22 mouse cellular contexts compared by ENCODE assay signal in genomic region chr6:17295116-17295515, GRCm38 (mm10). TPM values are rescaled to one million over a fixed set of nuclear protein-coding genes. Genes with fewer than 3 reads are reported as not detected.
"Had no signal": no experiment of that assay in that cellular context is flagged by ENCODE, and none has a peak within 500 bp of the region (broad histone marks: within the 10 kb centered on the region; RNA-seq: fewer than 3 reads in every experiment).

No protein-coding gene starts in this region.

- ATAC-seq: lung, postnatal 0 days; midbrain, embryonic 13.5 days; midbrain, embryonic 15.5 days had no signal

- H3K27ac ChIP-seq: lung, embryonic 15.5 days; macrophage; midbrain, embryonic 13.5 days; midbrain, embryonic 15.5 days; neural tube, embryonic 13.5 days; neural tube, embryonic 15.5 days; stomach, embryonic 15.5 days; stomach, postnatal 0 days had no signal

- H3K4me3 ChIP-seq: lung, embryonic 15.5 days; megakaryocyte, embryonic 14.5 days; midbrain, embryonic 13.5 days; midbrain, embryonic 15.5 days; myocyte; neural tube, embryonic 13.5 days; neural tube, embryonic 15.5 days; stomach, embryonic 15.5 days had no signal

- H3K4me1 ChIP-seq: lung, embryonic 15.5 days; midbrain, embryonic 15.5 days; neural tube, embryonic 13.5 days; neural tube, embryonic 15.5 days; stomach, embryonic 15.5 days had no signal

- H3K36me3 ChIP-seq: lung, embryonic 15.5 days; midbrain, embryonic 13.5 days; midbrain, embryonic 15.5 days; neural tube, embryonic 13.5 days; neural tube, embryonic 15.5 days; stomach, embryonic 15.5 days had no signal

- DNase-seq: lung, adult 2 months; lung, postnatal 14 days; lung, postnatal 36 days; retina, postnatal 1 day; right cerebral cortex, adult 18-20 months; right cerebral cortex, postnatal 25 days; thymus, adult 2 months; thymus, postnatal 25 days; thymus, postnatal 4 days had no signal

- H3K4me2 ChIP-seq: lung, embryonic 15.5 days; midbrain, embryonic 11.5 days; midbrain, embryonic 13.5 days; midbrain, embryonic 15.5 days; neural tube, embryonic 13.5 days; neural tube, embryonic 15.5 days; stomach, embryonic 15.5 days had no signal

- H3K27me3 ChIP-seq: lung, embryonic 15.5 days; midbrain, embryonic 13.5 days; midbrain, embryonic 15.5 days; neural tube, embryonic 13.5 days; neural tube, embryonic 15.5 days; stomach, embryonic 15.5 days had no signal

- H3K9me3 ChIP-seq: lung, embryonic 15.5 days; megakaryocyte, embryonic 14.5 days; midbrain, embryonic 13.5 days; midbrain, embryonic 15.5 days; neural tube, embryonic 13.5 days; neural tube, embryonic 15.5 days; stomach, embryonic 15.5 days had no signal

- H3K9ac ChIP-seq: lung, embryonic 15.5 days; midbrain, embryonic 13.5 days; midbrain, embryonic 15.5 days; neural tube, embryonic 13.5 days; neural tube, embryonic 15.5 days; stomach, embryonic 15.5 days had no signal

RNA-seq across cellular contexts. Expression of gene Cav1, which starts 11.0 kb away (rescaled TPM):
- total RNA-seq: megakaryocyte progenitor cell, adult 5-6 weeks had no signal
